Mouse (Mus musculus): ENCODE results near the gene 1700016D06Rik. TPM values are rescaled to one million over a fixed set of nuclear protein-coding genes. Genes with fewer than 3 reads are reported as not detected.

The 1700016D06Rik gene
- polyA plus RNA-seq, 1 experiment from 2014 or later = not detected

GRCm38 (mm10) chr8:11727273-11727650 lies 26.4 kb upstream of the 1700016D06Rik start:
- peak; percentile 44 for ATAC-seq (ENCODE audit: low FRiP score)
- peak overlapping the region; percentile 91 for H3K9ac ChIP-seq
- peaks cover 15% of the 10 kb centered on the region for H3K27me3 ChIP-seq
- peaks cover 22% of the 10 kb centered on the region for H3K4me1 ChIP-seq
- H3K27ac ChIP-seq = peak overlapping the region; percentile 99
- H3K9me3 ChIP-seq (replicated peaks) = no peaks in the 10 kb centered on the region
- under 1% methylated on average over 22 of the region's 22 CpGs for WGBS
- peak overlapping the region; percentile 77 for H3K4me2 ChIP-seq (replicated peaks)
- H3K36me3 ChIP-seq = peaks cover 3% of the 10 kb centered on the region; the same call in 1 of the 2 replicates
- peak overlapping the region; percentile 72 for H3K4me3 ChIP-seq

GRCm38 (mm10) chr8:11717194-11717593 lies 16.3 kb upstream of the 1700016D06Rik start:
- no peak overlapping the region for H3K4me2 ChIP-seq (replicated peaks)
- no peaks in the 10 kb centered on the region for H3K36me3 ChIP-seq

GRCm38 (mm10) chr8:11712244-11712643 lies 11.4 kb upstream of the 1700016D06Rik start:
- Histone ChIP-seq H3K36me3 (no peaks in the 10 kb centered on the region), H3K4me2 (replicated peaks) (no peak overlapping the region), H3K27ac (no peak overlapping the region), H3K9ac (no peak overlapping the region), H3K4me1 (0 out of 2 replicates have a peak, but pooled peaks cover 5% of the 10 kb centered on the region), H3K27me3 (no peaks in the 10 kb centered on the region), H3K9me3 (replicated peaks) (no peaks in the 10 kb centered on the region), H3K4me3 (no peak overlapping the region)
- 88% methylated on average over 6 of the region's 6 CpGs for WGBS
- no peak for ATAC-seq (ENCODE audit: low FRiP score)

More at GRCm38 (mm10) chr8:11717194-11717593, 16.3 kb upstream of the 1700016D06Rik start:
- H3K9ac ChIP-seq = no peak overlapping the region
- H3K4me1 ChIP-seq = no peaks in the 10 kb centered on the region
- no peaks in the 10 kb centered on the region; the same call in 1 of the 2 replicates for H3K27me3 ChIP-seq
- no peaks in the 10 kb centered on the region for H3K9me3 ChIP-seq (replicated peaks)
- 78% methylated on average over 4 of the region's 4 CpGs for WGBS
- H3K27ac ChIP-seq = no peak overlapping the region
- no peak for ATAC-seq (ENCODE audit: low FRiP score)
- no peak overlapping the region for H3K4me3 ChIP-seq

- Histone ChIP-seq H3K4me1 (0 out of 2 replicates have a peak, but pooled peaks cover 5% of the 10 kb centered on the region), H3K4me2 (replicated peaks) (no peak overlapping the region), H3K36me3 (no peaks in the 10 kb centered on the region), H3K27me3 (no peaks in the 10 kb centered on the region), H3K9me3 (replicated peaks) (no peaks in the 10 kb centered on the region), H3K27ac (no peak overlapping the region), H3K4me3 (no peak overlapping the region), H3K9ac (no peak overlapping the region)
- WGBS = 51% methylated on average over 5 of the region's 5 CpGs
- no peak for ATAC-seq (ENCODE audit: low FRiP score)
Observed at GRCm38 (mm10) chr8:11710415-11710814, 9.6 kb upstream of the 1700016D06Rik start.

GRCm38 (mm10) chr8:11709542-11709941 lies 8.7 kb upstream of the 1700016D06Rik start:
- Histone ChIP-seq H3K9ac (no peak overlapping the region), H3K9me3 (replicated peaks) (no peaks in the 10 kb centered on the region), H3K36me3 (no peaks in the 10 kb centered on the region), H3K4me3 (no peak overlapping the region), H3K27ac (no peak overlapping the region), H3K4me2 (replicated peaks) (no peak overlapping the region), H3K27me3 (no peaks in the 10 kb centered on the region), H3K4me1 (0 out of 2 replicates have a peak, but pooled peaks cover 5% of the 10 kb centered on the region)
- 80% methylated on average over 3 of the region's 3 CpGs for WGBS
- no peak for ATAC-seq (ENCODE audit: low FRiP score)

GRCm38 (mm10) chr8:11708815-11709214 lies 8.0 kb upstream of the 1700016D06Rik start:
- H3K27me3 ChIP-seq = no peaks in the 10 kb centered on the region
- H3K36me3 ChIP-seq = no peaks in the 10 kb centered on the region
- H3K9me3 ChIP-seq (replicated peaks) = no peaks in the 10 kb centered on the region
- H3K9ac ChIP-seq = no peak overlapping the region
- no peak overlapping the region for H3K4me2 ChIP-seq (replicated peaks)
- H3K4me1 ChIP-seq = 0 out of 2 replicates have a peak, but pooled peaks cover 5% of the 10 kb centered on the region
- H3K27ac ChIP-seq = no peak overlapping the region
- WGBS = 29% methylated on average over 2 of the region's 2 CpGs
- H3K4me3 ChIP-seq = no peak overlapping the region
- no peak for ATAC-seq (ENCODE audit: low FRiP score)

GRCm38 (mm10) chr8:11707701-11708100 lies 6.8 kb upstream of the 1700016D06Rik start:
- H3K4me3 ChIP-seq = no peak overlapping the region
- H3K27me3 ChIP-seq = no peaks in the 10 kb centered on the region
- H3K36me3 ChIP-seq = no peaks in the 10 kb centered on the region
- 0 out of 2 replicates have a peak, but pooled peaks cover 5% of the 10 kb centered on the region for H3K4me1 ChIP-seq
- H3K4me2 ChIP-seq (replicated peaks) = no peak overlapping the region
- no peak overlapping the region for H3K9ac ChIP-seq
- H3K27ac ChIP-seq = no peak overlapping the region
- no peaks in the 10 kb centered on the region for H3K9me3 ChIP-seq (replicated peaks)
- ATAC-seq (ENCODE audit: low FRiP score) = no peak
- 23% methylated on average over 3 of the region's 3 CpGs for WGBS

GRCm38 (mm10) chr8:11705818-11706217 lies 5.0 kb upstream of the 1700016D06Rik start:
- H3K9me3 ChIP-seq (replicated peaks) = no peaks in the 10 kb centered on the region
- WGBS = 89% methylated on average over 12 of the region's 12 CpGs
- no peak overlapping the region for H3K4me2 ChIP-seq (replicated peaks)

GRCm38 (mm10) chr8:11704716-11705420 lies 4.0 kb upstream of the 1700016D06Rik start:
- 67% methylated on average over 6 of the region's 6 CpGs for WGBS
- H3K4me2 ChIP-seq (replicated peaks) = no peak overlapping the region

More at GRCm38 (mm10) chr8:11705818-11706217, 5.0 kb upstream of the 1700016D06Rik start:
- ATAC-seq (ENCODE audit: low FRiP score) = no peak
- Histone ChIP-seq H3K9ac (no peak overlapping the region), H3K36me3 (no peaks in the 10 kb centered on the region), H3K4me3 (no peak overlapping the region), H3K27ac (no peak overlapping the region), H3K27me3 (no peaks in the 10 kb centered on the region), H3K4me1 (0 out of 2 replicates have a peak, but pooled peaks cover 5% of the 10 kb centered on the region)

GRCm38 (mm10) chr8:11703789-11704188 lies 2.9 kb upstream of the 1700016D06Rik start:
- Histone ChIP-seq H3K27ac (no peak overlapping the region), H3K4me2 (replicated peaks) (no peak overlapping the region), H3K9me3 (replicated peaks) (no peaks in the 10 kb centered on the region), H3K4me3 (no peak overlapping the region), H3K36me3 (no peaks in the 10 kb centered on the region), H3K4me1 (0 out of 2 replicates have a peak, but pooled peaks cover 4% of the 10 kb centered on the region), H3K27me3 (peaks cover 9% of the 10 kb centered on the region), H3K9ac (no peak overlapping the region)
- no peak for ATAC-seq (ENCODE audit: low FRiP score)
- WGBS = 83% methylated on average over 5 of the region's 5 CpGs

More at GRCm38 (mm10) chr8:11704716-11705420, 4.0 kb upstream of the 1700016D06Rik start:
- no peaks in the 10 kb centered on the region for H3K9me3 ChIP-seq (replicated peaks)
- H3K9ac ChIP-seq = no peak overlapping the region
- H3K36me3 ChIP-seq = no peaks in the 10 kb centered on the region
- ATAC-seq (ENCODE audit: low FRiP score) = no peak
- H3K4me1 ChIP-seq = 0 out of 2 replicates have a peak, but pooled peaks cover 5% of the 10 kb centered on the region
- H3K27ac ChIP-seq = no peak overlapping the region
- H3K4me3 ChIP-seq = no peak overlapping the region
- H3K27me3 ChIP-seq = peaks cover 4% of the 10 kb centered on the region

GRCm38 (mm10) chr8:11701428-11701827 lies 565 bp upstream of the 1700016D06Rik start:
- no peaks in the 10 kb centered on the region for H3K36me3 ChIP-seq
- no peak overlapping the region for H3K4me2 ChIP-seq (replicated peaks)
- no peaks in the 10 kb centered on the region for H3K9me3 ChIP-seq (replicated peaks)
- H3K9ac ChIP-seq = no peak overlapping the region
- no peak for ATAC-seq (ENCODE audit: low FRiP score)
- H3K4me1 ChIP-seq = no peaks in the 10 kb centered on the region
- WGBS = 85% methylated on average over 6 of the region's 6 CpGs
- H3K4me3 ChIP-seq = no peak overlapping the region
- H3K27ac ChIP-seq = no peak overlapping the region
- peaks cover 12% of the 10 kb centered on the region for H3K27me3 ChIP-seq

GRCm38 (mm10) chr8:11700060-11701032 lies 517 bp downstream of the 1700016D06Rik start:
- Histone ChIP-seq H3K9ac (0 out of 2 replicates have a peak overlapping the region, but pooled peaks have one; percentile 3), H3K4me1 (no peaks in the 10 kb centered on the region), H3K27ac (no peak overlapping the region), H3K36me3 (no peaks in the 10 kb centered on the region), H3K9me3 (replicated peaks) (no peaks in the 10 kb centered on the region), H3K27me3 (peaks cover 12% of the 10 kb centered on the region), H3K4me2 (replicated peaks) (peak overlapping the region; percentile 39), H3K4me3 (no peak overlapping the region)
- 37% methylated on average over 26 of the region's 26 CpGs for WGBS
- ATAC-seq (ENCODE audit: low FRiP score) = peak; percentile 87

All from hindbrain, embryonic 12.5 days (tissue).